Mouse (Mus musculus): ENCODE measurements around the gene Clns1a.

Clns1a gene

GRCm38 (mm10) chr7:97728666-97729614 lies 32.5 kb downstream of the Clns1a start:
- DNase-seq, result no peak

GRCm38 (mm10) chr7:97730427-97730826 lies 34.0 kb downstream of the Clns1a start:
- no peak for DNase-seq

GRCm38 (mm10) chr7:97733606-97734005 lies 37.2 kb downstream of the Clns1a start:
- no peak for DNase-seq

- no peak for DNase-seq
Measured at GRCm38 (mm10) chr7:97735021-97735420, 38.6 kb downstream of the Clns1a start.

GRCm38 (mm10) chr7:97735886-97736420 lies 39.5 kb downstream of the Clns1a start:
- DNase-seq, result no peak

GRCm38 (mm10) chr7:97737256-97737637 lies 40.8 kb downstream of the Clns1a start:
- DNase-seq, result no peak

- peak; percentile 85 for DNase-seq
Measured at GRCm38 (mm10) chr7:97737638-97738456, 41.4 kb downstream of the Clns1a start, which contains the start of gene Aqp11. Gene Aqp11 (minus strand): TSS chr7:97738289.

GRCm38 (mm10) chr7:97740948-97741347 lies 44.5 kb downstream of the Clns1a start:
- DNase-seq, result no peak

- DNase-seq, result no peak
Measured at GRCm38 (mm10) chr7:97741756-97742291, 45.4 kb downstream of the Clns1a start.

- DNase-seq, result no peak
Measured at GRCm38 (mm10) chr7:97745299-97745698, 48.9 kb downstream of the Clns1a start.

- no peak for DNase-seq
Measured at GRCm38 (mm10) chr7:97747176-97747707, 50.8 kb downstream of the Clns1a start.

GRCm38 (mm10) chr7:97747787-97748497 lies 51.5 kb downstream of the Clns1a start:
- DNase-seq, result peak; percentile 78

GRCm38 (mm10) chr7:97748527-97749206 lies 52.2 kb downstream of the Clns1a start:
- DNase-seq, result no peak

GRCm38 (mm10) chr7:97749207-97750190 lies 53.1 kb downstream of the Clns1a start:
- no peak for DNase-seq

GRCm38 (mm10) chr7:97756967-97757881 lies 60.8 kb downstream of the Clns1a start:
- peak; percentile 54 for DNase-seq

- no peak for DNase-seq
Measured at GRCm38 (mm10) chr7:97764591-97764990, 68.2 kb downstream of the Clns1a start.

- DNase-seq, result no peak
Measured at GRCm38 (mm10) chr7:97765181-97765962, 68.9 kb downstream of the Clns1a start.

- no peak for DNase-seq
Measured at GRCm38 (mm10) chr7:97765963-97766347, 69.5 kb downstream of the Clns1a start.

Data from cerebellum, adult 9-11 months (tissue).